Mouse (Mus musculus): ENCODE measurements around the gene Wdr91.

- TF ChIP-seq POLR2A (IDR thresholded peaks at IDR 0.05; ENCODE audit: low read depth, low read length): no peak
- no peak for TF ChIP-seq CTCF (IDR thresholded peaks at IDR 0.05; ENCODE audit: borderline replicate concordance, insufficient read depth, low read length)
Measured at GRCm38 (mm10) chr6:34904361-34904760, 6.3 kb downstream of the Wdr91 start.
